Mouse (Mus musculus) adrenal gland, adult 2 months (tissue): ENCODE measurements at regions not wholly inside any gene's neighbourhood (a gene's known extent, or its start where the extent isn't known, plus 50 kb on each side); places are given as distances from the start of the nearest gene placed in this dataset.
"Not testable (repeated sequence)": the region's sequence is repeated elsewhere in the genome, so short reads cannot be mapped to it uniquely, and the experiment has no call there.

Experiments used
- DNase-seq: peaks from one replicate; pipeline ENCODE4 v3.0.0; 2021

GRCm38 (mm10) chr6:20555320-20555883 lies 659.9 kb upstream of the Kcnd2 start:
- DNase-seq = no peak

GRCm38 (mm10) chr6:20572621-20573020 lies 642.7 kb upstream of the Kcnd2 start:
- no peak for DNase-seq

GRCm38 (mm10) chr6:20574734-20575133 lies 640.6 kb upstream of the Kcnd2 start:
- no peak for DNase-seq

GRCm38 (mm10) chr6:20598783-20599182 lies 616.5 kb upstream of the Kcnd2 start:
- no peak for DNase-seq

- peak; percentile 11 for DNase-seq
These were observed 611.1 kb upstream of the Kcnd2 start for GRCm38 (mm10) chr6:20604170-20604569.

- DNase-seq = no peak
These were observed 594.8 kb upstream of the Kcnd2 start for GRCm38 (mm10) chr6:20620476-20620875.

GRCm38 (mm10) chr6:20626382-20626781 lies 588.9 kb upstream of the Kcnd2 start:
- no peak for DNase-seq

- DNase-seq = no peak
These were observed 588.2 kb upstream of the Kcnd2 start for GRCm38 (mm10) chr6:20627071-20627470.

- DNase-seq = no peak
These were observed 575.0 kb upstream of the Kcnd2 start for GRCm38 (mm10) chr6:20640301-20640700.

GRCm38 (mm10) chr6:20641375-20641774 lies 573.9 kb upstream of the Kcnd2 start:
- no peak for DNase-seq

GRCm38 (mm10) chr6:20641851-20642250 lies 573.5 kb upstream of the Kcnd2 start:
- DNase-seq = no peak

GRCm38 (mm10) chr6:20657042-20657441 lies 558.3 kb upstream of the Kcnd2 start:
- no peak for DNase-seq

- no peak for DNase-seq
These were observed 542.1 kb upstream of the Kcnd2 start for GRCm38 (mm10) chr6:20673219-20673618.

- DNase-seq = not testable (repeated sequence)
These were observed 528.7 kb upstream of the Kcnd2 start for GRCm38 (mm10) chr6:20686447-20687238.

GRCm38 (mm10) chr6:20687239-20687575 lies 528.1 kb upstream of the Kcnd2 start:
- not testable (repeated sequence) for DNase-seq

- no peak for DNase-seq
These were observed 489.4 kb upstream of the Kcnd2 start for GRCm38 (mm10) chr6:20725948-20726347.

- DNase-seq = no peak
These were observed 476.2 kb upstream of the Kcnd2 start for GRCm38 (mm10) chr6:20739095-20739494.

GRCm38 (mm10) chr6:20740406-20740805 lies 474.9 kb upstream of the Kcnd2 start:
- no peak for DNase-seq

- no peak for DNase-seq
These were observed 474.1 kb upstream of the Kcnd2 start for GRCm38 (mm10) chr6:20741240-20741639.

- DNase-seq = no peak
These were observed 458.1 kb upstream of the Kcnd2 start for GRCm38 (mm10) chr6:20757240-20757639.

- no peak for DNase-seq
These were observed 454.0 kb upstream of the Kcnd2 start for GRCm38 (mm10) chr6:20761300-20761699.

GRCm38 (mm10) chr6:20775872-20776271 lies 439.4 kb upstream of the Kcnd2 start:
- DNase-seq = no peak
